Mouse (Mus musculus) brain, adult 2 months (tissue): ENCODE measurements around the gene Prss38.

Experiments used
- DNase-seq: peaks from one replicate; pipeline ENCODE4 v3.0.0; 2011; ENCODE audit warnings: low read depth, low spot score

Prss38 gene

DNA sequence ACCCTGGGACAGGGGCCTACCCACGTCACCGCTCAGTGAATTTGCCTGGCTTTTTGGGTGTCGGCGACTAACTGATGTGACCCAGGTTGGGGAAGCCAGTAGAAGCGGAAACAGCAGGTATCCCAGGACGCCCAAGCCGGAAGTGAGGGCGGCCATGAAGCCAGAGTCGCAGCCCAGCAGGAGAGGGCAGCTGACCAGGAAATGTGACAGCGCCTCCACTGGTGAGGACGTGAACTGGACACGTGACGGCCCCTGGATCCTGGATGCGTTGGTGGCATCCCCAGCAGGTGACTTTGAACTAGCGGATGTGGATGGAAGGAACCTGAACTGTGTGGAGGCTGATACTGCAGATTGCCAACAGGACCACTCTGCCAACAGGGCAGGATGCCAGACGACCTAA lies at the start of gene Prss38:
Gene Prss38, minus strand, starts transcription at position 183 of the 400 bp plus-strand sequence.
- no peak for DNase-seq

DNA sequence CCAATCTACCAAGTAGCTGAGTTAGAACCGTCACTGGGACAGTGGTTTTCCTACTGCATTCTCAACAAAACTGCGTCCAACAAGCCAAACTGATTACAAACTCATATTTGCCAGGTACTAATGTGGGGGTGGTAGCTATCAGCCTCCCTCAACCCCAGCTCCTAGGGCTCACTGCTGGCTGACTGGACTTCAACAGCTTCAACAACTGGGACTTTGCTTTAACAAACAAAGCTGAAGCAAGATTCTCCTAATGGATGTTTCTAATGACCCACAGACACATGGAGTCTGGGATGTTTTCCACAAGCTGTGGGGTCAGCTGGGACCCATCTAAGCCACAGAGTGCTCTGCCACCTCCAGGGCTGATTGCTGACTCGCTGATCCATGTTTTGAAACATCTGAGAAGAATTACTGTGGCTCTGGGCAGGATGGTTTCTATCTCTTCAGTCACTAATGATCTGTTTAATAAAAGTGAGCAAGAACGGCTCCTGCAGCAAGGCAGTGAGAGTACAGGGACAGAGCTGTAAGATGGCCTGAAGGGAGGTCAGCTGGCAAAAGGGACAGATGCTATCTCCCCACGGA lies 47.6 kb upstream of the Prss38 start:
- DNase-seq: no peak

DNA sequence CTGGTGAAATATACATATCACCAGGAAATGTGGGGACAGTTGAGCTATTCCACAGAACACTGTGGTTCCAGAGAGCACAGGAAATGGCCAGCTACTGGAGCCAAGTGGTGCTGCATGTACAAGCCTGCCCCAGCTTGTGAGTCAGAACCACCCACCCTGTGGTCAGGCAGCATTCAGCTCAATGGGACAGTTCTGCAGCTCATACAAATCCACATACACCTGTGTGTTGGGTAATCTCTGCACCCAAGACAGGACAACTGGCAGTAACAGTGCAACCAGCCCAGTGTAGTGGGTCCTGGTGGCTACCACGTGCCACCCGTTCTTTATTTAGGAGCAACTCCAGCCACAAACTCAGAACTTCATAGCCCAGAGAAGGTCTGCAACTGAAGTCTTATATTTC lies 46.5 kb upstream of the Prss38 start:
- DNase-seq: peak; percentile 38

DNA sequence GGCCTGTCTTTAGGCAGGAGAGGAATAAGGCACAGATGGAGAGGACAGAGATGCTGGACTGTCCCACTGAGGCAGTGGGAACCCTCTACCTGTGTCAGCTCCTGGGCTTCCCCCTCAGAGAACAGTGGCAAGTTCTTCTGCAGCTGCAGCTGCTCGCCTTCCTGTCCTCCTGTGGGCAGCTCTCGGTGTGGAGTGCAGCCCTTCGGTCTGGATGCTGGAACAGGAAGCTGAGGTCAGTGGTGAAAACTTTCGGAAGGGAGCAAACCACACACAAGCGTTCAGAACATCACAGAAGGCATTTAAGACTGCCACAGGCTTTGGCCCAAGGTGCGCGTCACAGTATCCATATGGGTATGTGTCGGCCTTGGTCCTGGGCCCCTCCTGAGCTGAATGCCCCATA lies 46.0 kb upstream of the Prss38 start:
- DNase-seq: no peak

DNA sequence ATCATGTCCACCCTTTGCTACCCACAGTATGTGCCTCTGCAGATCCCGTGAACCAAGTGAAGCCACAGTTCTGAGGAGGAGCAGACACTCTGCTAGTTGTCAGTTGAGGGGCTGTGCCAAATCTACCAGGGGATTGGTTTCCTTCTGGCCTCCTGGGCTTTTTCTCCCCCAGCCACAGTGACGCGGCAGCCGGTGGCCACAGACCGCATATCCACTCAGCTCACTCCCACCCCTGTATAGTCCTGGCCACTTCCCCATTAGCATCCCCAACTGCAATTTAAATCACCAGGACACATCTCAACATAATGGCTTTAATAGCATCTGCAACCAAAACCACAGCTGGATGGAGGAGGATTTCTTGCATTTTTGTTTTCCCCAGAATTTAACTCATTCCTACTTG lies 43.3 kb upstream of the Prss38 start:
- DNase-seq: no peak

DNA sequence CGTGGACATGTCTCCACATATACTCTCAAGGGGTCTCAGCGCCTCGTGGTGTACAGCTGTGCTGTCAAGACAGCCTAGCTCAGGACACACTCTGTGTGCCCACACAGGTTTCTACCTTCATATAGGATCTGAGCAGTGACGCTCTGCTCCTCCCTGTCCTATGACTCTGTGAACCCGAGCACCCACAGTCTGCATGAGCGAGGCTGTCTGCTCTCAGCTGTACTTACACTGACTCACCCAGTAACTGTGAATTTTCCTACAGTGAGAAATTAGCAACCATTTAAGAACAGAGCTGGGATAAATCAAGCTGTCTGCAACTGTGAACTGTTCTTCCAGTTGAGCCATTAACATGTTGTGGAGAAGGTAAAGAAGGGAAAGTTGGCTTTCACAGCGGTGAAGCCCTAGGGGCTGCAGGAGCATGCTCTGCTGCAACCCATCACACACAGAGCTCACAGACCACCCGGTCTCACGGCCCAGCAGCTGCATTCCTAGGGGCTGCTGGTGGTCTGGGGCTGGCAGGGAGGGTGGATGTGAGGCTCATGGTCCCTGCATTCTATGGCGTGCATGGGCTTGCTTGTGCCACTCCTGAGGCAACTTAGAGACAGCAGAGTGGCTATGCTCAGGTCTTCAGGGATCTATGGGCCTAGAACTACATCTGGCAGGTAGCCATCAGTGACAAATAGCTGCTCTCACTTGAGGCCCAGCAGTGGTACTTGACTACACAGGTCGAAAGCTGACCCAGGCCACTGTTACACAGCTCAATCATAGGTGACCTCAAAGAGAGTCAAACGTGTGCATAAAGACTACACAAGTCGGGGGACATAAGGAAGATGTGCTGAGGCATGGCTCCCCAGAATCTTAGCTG lies 37.8 kb upstream of the Prss38 start:
- DNase-seq: peak; percentile 82

DNA sequence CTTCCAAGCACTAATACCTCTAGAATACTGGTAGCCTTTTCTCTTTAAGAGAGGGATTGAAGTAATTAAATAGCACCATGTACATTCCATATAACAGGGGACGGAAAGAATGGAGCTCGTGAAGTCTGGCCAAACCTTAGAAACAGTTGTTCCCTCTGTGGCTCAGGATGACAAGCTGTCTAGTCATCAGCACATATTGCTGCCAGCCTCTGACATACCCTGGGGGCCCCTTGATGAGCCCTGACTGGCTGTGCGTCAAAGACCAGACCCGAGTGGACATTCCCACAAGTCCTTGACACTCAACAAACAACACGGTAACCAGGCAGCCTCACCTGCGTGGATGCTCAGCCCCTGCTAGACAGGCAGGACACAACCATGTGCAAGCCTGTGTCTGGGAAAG lies 36.6 kb upstream of the Prss38 start:
- no peak for DNase-seq

DNA sequence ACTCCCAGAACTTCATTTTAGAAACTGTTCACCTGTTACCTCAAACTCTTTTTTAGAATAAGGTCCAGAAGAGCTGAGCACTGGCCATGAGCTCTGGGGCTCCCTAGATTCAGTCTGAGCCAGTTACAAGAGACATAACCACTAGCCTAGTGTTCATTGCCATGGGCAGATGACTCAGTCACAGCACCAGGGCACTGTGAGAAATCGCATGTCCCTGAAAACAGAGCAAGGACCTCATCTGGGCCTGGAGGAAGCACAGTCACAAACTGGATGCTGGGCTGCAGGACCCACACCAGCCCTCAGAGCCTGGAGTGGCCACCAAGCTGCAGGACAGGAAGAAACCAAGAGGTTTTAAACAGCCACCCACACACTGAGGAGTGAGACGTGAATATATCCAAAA lies 35.4 kb upstream of the Prss38 start:
- no peak for DNase-seq

DNA sequence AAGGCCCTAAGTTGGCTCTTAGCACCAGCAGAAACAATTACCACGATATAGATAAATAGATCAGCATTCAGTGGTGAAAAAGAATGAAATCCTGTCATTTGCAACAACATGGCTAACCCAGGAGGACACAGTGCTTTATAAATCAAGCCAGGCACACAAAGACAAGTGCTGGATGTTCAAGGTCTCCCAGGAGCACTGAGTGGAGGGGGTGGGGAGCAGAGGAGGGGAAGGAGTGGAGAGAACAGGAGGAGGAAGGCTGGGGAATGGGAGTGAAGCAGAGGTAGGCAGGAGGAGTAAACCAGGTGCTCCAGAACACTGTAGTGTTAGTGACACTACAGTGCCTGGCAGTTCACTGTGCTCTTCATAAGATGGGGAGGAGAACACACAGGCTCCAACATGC lies 30.3 kb upstream of the Prss38 start:
- no peak for DNase-seq

DNA sequence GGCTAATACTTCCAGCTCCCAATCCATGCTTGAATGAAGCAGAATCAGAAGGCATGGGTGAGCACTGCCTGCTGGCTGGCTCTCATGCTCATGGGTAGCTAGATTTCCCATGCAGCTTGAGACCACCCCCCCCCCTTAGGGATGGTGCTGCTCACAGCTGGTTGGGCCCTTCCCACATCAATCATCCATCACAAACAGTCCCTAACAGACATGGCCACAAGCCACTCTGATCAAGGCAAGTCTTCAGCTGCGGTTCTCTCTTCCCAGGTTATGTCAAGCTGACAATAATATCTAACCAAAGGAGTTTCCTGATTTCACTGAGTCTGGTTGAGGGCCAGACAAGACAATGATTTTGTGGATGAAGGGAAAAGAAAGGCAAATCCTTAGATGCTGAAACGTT lies 25.4 kb upstream of the Prss38 start:
- DNase-seq: no peak

DNA sequence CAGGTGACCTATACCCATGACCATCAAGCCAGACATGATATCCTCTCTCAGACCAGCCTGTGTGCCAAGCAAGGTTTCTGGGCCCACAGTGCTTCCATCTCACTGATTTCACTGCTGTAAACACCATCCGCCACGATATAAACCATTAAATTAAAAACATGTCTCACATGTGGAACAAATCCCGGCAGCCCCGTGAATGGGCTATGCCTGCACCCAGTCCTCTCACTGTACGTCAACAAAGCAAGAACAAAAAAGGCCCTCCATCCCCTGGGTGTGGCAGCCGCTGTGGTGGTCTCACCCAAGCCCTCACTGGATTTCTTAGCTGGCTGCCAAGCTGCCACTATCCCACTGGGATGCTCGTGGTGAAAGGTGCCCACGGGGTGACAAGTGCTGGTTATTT lies 24.4 kb upstream of the Prss38 start:
- no peak for DNase-seq

DNA sequence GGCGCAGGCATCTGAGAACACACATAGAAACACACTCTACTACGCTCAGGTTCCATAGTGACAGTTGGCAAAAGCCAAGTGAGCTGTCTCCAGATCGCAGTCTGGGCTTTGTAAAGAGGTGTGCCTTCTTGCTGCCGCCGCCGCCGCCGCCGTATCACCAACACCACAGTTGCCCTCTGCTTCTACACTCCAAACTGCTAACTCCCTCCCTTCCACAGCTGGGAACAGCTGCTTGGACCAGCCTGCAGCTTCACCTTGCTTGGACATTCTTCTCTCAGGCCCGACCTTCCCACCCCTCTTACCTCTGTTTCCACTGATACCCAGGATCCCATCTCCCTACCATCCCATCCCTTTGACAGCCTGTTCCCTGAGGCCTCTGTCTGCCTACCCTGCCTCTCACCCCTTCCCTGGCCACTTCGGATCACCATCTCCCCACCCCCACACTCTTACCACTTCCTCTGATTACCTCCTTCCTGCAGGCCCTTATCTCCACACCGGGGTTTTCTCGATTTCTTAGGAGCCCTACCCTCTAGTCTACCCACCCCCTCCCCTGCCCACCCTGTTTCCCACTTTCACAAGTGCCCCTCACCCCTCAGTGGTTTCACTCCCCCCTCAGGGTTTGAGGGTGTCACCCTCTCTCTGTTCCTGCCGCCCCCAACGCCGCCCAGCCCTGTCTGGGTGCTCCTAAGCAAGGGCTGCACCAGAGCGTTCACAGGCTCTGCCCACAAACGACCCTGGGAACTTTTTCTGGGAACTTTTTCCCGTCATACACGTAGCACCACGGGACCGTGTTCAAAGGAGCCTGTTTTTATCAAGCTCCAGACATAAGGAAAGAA lies 22.3 kb upstream of the Prss38 start:
- no peak for DNase-seq

DNA sequence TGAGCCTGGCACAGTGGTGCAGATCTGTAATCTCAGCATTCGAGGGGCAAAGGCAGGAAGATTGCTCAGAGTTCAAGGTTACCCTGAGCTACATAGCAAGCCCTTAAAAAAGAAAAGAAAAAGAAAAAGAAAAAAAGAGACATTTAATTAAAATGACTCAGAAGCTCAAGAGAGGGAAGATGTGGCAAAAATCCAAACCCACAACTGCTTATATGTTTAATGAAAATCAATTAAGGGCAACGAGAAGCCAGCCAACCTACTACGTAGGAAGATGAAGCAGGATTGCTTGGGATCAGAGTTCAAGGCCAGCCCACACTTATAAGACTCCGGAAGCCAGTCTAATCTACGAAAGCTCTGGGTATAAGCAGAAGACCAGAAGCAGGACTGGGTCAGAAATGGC lies 19.0 kb upstream of the Prss38 start:
- no peak for DNase-seq

DNA sequence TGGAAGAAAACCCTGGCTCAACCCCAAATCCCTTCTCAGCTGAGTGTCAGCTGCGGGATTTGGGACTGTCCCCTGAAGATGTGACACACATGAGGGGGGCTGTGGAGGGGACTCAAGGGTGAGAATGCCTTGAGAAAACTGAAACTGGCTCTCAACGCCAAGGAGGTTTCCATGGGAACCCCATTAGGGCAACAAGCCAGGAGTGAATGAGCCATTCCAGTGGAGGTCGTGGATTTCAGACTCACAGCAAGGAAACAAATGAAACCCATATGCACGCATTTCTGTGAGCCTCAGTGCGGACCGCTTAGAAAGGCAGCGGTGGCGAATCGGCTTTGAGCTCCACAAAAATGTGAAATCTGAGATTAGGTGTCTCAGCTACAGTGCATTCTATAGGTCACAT lies 18.1 kb upstream of the Prss38 start:
- DNase-seq: peak; percentile 47

DNA sequence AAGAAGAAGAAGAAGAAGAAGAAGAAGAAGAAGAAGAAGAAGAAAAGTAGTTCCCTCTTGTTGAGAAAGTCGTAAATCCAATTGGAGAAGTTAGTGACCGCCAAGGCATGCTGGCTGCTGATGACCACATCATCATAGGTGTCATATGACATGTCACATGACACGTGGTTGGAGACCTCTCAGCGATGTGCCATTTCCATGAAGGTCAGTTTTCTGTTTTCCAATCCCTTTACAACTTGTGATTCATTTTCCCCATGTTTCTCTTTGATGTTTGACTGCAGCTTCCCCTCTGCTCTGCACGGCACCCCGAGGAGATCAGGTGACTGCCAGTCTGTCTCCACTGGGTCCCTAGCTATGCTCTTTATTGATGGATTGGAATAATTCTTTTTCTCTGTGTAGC lies 16.8 kb upstream of the Prss38 start:
- DNase-seq: no peak

DNA sequence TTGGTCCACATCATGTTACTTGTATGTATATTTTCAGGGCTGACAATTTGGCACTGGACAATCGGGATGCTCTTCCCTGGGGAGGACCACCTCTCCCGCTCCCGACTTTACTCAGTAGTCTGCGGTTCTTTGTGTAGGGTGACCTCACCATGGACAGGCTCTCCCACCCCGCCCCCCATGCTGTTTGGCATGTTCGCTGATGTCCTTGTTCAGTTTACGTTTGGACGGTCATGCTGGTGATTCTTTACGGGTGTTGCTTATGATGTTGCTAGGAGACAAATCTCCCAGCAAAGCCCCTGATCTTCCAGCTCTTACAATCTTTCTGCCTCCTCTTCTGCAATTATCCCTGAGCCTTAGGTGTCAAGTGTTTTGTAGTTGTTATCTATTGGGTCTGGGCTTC lies 15.0 kb upstream of the Prss38 start:
- no peak for DNase-seq

DNA sequence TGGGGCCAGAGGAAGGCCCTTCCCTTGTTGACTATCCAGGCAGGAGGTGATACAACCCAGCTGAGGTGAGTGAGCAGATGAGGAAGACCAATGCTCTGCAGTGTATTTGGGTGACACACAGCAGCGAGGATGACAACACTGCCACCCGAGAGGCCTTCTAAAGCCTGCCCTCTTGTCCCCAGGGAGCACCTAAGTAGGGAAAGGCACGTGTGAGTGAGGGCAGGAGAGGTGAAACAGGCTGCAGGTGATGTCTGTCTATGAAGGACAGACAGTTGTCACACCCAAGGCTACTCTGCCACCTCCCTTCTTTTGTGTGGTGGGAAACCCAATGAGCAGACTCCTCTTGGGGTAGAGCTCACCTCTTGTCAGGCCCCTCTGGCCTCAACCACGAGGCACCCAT lies 14.2 kb upstream of the Prss38 start:
- no peak for DNase-seq

DNA sequence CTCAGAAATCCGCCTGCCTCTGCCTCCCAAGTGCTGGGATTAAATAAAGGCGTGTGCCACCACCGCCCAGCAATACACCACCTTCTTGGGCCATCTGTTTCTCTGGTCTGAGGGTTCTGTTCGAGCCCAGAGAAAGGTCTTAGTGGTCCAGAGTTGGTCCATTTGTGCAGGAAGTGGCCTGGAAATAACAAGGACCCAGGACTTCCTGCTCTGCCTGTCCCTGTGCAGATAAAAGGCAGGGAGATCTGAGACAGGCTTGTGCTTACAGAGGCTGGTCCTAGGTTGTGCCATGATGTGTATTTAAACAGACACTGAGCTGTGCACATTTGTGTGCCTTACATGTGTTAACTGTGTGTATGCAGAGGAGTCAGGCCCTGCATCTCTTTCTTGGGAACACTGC lies 13.3 kb upstream of the Prss38 start:
- DNase-seq: no peak

DNA sequence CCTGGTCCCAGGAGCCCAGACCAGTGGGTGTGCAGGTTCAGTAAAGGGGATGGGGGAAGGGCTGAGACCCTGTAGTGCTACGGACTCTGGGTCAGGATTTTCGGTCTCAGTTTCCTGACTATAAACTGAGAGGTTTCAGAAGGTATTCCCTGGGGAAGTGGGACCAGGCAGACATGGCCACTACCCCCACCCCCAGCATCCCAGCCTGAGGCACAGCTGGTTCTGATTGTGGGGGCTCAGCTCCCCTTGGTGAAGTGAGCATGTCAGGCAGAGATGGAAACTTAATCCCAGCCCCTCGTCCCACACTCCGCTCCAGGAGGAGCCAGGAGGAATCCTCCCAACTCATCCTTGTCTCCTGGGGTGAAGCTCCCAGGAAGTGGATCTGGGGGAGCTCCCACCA lies 12.0 kb upstream of the Prss38 start:
- DNase-seq: no peak

DNA sequence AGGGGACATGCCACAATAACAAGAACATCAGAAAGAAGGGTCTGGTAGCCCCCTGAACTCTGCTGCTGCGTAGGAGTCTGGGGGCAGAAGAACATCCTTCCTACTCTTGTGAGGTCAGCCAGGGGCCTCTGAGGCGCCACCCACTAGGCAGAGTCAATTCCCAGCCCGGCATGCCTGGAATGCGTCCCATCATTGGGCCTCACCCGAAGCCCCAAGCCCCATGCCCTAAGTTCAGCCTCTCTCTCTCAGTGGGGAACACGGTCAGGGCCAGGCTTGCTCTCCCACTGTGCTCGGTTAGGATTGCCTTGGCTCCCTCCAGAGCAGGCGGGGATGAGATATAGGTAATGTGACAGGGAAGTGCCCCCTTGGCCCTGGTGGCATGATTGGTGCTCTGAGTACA lies 9.7 kb upstream of the Prss38 start:
- DNase-seq: no peak

DNA sequence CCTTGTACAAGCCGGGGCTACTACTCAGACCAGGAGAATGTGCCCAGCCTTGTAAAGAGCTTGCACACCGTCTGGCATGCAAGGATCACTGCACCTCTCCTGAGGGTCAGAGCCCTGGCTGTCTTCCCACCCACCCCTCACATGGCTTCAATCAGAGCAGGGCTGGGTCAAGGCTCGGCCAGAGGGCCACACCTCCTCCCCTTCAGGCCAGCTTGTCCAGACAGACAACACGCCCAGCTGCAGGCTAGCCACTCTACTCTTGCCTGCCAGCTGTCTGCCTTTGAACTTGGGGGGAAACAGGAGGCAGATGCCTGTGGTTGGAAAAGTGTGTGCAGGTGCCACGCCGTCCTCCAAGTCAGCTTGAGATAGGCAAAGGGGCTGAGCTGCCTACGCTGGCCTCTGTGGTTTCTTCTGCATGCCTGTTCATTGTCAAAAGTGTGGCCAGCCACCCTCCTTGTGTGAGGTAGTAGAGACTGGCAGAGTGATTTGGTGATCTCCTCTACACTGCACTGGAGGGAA lies 9.0 kb upstream of the Prss38 start:
- DNase-seq: no peak

DNA sequence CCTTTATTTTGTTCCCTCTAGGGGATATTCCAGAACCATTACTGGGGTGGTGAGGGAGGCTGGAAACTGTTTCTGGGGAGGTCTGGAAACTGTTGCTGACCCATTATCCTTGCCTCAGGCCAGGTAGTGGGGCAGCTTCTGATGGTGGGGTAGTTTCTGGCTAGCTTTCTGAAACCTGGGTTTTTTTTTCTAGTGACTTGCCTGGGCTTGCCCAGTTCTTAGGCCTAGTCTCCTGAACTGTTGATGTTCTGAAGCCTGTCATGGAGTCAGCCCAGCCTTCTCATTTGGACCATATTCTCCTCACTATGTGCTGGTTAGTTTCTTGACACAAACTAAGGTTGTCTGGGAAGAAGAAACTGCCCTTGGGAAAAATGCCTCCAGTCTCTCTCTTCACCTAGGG lies 4.1 kb upstream of the Prss38 start:
- no peak for DNase-seq
